Mouse (Mus musculus) embryo, embryonic 9.5 days (tissue): ENCODE measurements at regions not wholly inside any gene's neighbourhood (a gene's known extent, or its start where the extent isn't known, plus 50 kb on each side); places are given as distances from the start of the nearest gene placed in this dataset.
"Not testable (repeated sequence)": the region's sequence is repeated elsewhere in the genome, so short reads cannot be mapped to it uniquely, and the experiment has no call there.

Source experiments
- DNase-seq: peaks from one replicate; pipeline ENCODE4 v3.0.0-alpha.2; 2017; ENCODE audit errors: extremely low spot score

- no peak for DNase-seq
Observed at GRCm38 (mm10) chr16:63104383-63104782, 250.3 kb downstream of the Pros1 start.

DNA sequence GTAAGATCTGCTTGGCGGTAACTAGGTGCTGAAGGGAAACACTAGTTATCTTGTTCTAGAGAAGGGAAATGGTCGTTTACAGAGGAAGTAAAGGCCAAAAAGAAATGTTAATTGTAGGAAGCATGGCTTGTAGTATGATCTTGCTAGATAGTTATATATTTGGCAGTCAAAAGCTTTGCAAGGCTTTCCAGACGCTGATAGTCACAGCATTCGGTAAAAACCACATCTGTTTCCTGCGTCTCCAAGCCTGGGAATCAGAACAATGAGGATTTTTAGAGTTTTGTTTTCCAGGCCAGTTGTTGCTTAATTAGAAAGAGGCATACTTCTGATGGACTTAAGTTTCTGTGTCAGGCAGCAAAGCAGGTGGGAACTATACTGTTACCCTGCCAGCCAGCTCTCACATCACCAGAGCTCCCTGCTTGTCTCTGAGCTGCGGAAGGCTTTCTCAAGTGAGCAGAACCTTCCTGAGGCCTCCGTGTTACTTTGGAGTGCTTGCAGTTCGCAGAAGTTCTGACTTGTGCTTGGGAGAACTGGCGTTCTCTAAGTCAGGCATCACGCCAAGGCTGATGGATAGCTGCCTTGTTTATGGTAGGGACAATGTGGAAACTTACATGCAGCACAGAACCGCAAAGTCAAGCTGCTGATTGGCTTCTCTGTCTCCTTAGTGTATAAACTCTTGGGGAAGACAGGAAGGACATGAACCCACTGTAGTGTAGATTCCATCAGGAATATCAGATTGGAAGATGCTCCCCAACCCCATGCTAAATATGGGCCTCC, 251.0 kb downstream of the Pros1 start:
- DNase-seq, result no peak

- DNase-seq, result no peak
Observed at GRCm38 (mm10) chr16:63116456-63116855, 262.3 kb downstream of the Pros1 start.

- DNase-seq, result no peak
Observed at GRCm38 (mm10) chr16:63118721-63119120, 264.6 kb downstream of the Pros1 start.

DNA sequence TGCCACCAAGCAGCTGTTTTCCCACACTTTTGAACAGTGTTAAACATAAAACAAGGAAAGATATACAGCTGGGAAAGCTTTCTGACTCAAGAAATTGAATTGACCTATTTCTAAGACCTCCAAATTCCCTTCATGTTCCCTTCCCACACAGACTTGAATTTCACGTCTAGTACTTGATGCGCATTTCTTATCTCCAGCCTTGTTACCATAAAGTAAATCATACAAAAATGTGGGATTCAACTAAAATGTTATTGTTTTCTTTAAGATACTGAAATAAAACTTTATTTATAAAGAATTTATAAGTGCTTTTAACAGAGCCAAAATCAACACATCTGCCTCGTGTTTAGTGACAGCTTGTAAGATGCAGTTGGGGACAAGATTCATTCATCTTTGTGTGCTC, 289.7 kb downstream of the Pros1 start:
- DNase-seq, result no peak

DNA sequence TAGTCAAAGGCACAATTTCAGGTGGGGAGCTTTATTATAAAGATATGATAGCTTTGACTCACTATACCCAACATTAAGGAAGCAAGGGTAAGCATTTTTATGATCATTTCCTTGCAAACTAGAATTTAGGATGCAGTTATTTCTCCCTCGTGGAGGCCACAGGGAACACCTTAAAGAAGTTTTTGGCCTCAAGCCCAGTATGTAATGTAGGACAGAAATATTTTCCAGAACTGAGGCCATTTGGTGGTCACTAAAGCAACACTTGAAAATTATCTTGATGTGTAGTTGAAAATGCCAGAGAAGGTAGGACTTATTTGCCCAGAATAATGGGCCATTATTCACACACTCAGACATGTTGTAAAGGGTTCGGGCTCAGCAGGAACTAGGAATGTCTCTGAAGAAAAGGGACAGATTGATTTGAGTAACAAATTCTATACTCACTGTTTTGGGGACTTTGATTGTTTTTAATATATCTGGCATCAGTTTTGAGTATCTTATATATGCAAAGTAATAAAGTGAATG, 301.3 kb downstream of the Pros1 start:
- no peak for DNase-seq

DNA sequence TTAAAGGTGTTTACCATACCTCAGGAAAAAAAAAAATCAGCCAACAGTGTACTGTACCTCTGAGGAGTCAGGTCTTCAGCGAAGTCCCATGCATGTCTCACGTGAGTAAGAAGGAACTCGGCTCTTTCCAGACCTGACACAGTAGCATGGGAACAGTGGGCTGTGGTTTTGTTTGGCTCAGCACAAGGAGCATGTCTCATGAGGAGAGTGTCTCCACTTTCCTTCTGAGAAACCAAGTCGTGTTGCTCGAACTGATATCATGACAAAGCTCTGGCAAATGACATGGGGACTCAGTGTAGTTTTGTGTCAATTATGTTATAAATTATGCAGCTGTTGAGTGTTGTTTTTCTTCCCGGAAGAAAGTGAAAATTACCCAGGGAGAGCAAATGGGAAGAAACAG, 316.0 kb downstream of the Pros1 start:
- no peak for DNase-seq

- no peak for DNase-seq
Observed at GRCm38 (mm10) chr16:63179228-63179627, 325.1 kb downstream of the Pros1 start.

GRCm38 (mm10) chr16:63191181-63191580, 337.1 kb downstream of the Pros1 start:
- no peak for DNase-seq

DNA sequence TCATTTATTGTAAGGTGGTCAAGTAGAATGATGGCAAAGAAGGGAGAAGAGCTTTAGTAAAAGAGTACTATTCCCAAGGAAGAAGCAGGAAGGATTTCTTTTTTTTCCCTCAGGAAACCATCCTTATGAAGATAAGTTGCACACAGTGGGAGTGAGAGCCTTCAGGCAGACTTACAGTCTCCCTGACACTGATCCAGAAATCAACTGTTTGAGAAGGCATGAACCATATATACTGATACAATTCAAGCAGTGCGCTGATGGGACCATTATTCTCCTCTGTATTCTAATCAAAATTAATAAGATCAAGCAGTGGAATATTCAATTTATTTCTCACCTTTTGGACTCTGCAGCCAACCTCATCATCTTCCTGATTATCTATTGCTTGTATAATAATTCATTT, 337.5 kb downstream of the Pros1 start:
- no peak for DNase-seq

- no peak for DNase-seq
Observed at GRCm38 (mm10) chr16:63194595-63194994, 340.5 kb downstream of the Pros1 start.

GRCm38 (mm10) chr16:63213471-63213870, 359.4 kb downstream of the Pros1 start:
- not testable (repeated sequence) for DNase-seq

- DNase-seq, result no peak
Observed at GRCm38 (mm10) chr16:63220228-63220879, 366.2 kb downstream of the Pros1 start.

GRCm38 (mm10) chr16:63224608-63225007, 370.5 kb downstream of the Pros1 start:
- no peak for DNase-seq

GRCm38 (mm10) chr16:63225097-63225496, 371.0 kb downstream of the Pros1 start:
- no peak for DNase-seq

- no peak for DNase-seq
Observed at GRCm38 (mm10) chr16:63229135-63229534, 375.0 kb downstream of the Pros1 start.

DNA sequence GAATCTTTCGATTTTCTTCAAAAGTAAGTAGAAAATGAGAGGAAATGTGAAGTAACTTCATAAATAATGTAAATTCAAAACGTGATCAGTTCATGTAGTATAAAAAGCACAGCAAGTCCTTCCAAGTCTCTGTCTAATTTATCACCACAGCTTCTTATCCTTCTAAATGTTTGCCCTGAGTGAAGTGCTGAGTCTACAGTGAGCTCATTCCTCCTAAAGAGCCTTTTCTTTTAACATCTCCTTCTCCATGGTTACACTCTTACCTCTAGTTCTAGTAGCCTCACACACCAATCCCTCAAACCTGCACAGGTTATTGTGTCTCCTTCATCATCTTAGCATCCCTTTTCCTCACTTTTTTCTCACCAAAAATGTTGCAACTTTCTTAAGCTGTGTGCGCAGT, 375.5 kb downstream of the Pros1 start:
- no peak for DNase-seq

- no peak for DNase-seq
Observed at GRCm38 (mm10) chr16:63270173-63270572, 416.1 kb downstream of the Pros1 start.

- no peak for DNase-seq
Observed at GRCm38 (mm10) chr16:63277556-63277955, 423.4 kb downstream of the Pros1 start.

GRCm38 (mm10) chr16:63278259-63278697, 424.2 kb downstream of the Pros1 start:
- no peak for DNase-seq

DNA sequence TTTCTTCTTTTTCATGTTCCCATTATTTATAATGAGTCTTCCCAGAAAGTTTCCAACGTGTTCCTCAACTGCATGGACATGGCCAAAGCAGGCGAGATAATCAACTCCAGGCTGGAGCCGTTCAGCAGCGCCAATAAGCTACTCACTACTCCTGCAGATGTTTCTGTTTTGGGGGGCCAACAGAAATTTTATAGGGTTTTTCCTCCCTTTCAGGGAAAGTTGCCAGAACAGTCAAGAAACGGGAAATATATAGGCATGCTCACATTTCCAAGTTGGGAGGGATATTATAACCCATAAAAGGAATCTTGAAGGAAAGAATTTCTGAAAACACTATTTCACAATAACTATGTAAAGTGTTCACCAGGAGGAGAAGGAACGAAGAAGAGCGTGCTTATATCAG, 433.5 kb downstream of the Pros1 start:
- no peak for DNase-seq

GRCm38 (mm10) chr16:63311676-63312075, 457.6 kb downstream of the Pros1 start:
- no peak for DNase-seq

GRCm38 (mm10) chr16:63313544-63313943, 459.4 kb downstream of the Pros1 start:
- DNase-seq, result no peak
